Mouse (Mus musculus) lung, postnatal 4 days (tissue): ENCODE results near the gene Tmco5b.

Source experiments
- DNase-seq, 2 experiments: peaks; one replicate each; pipeline ENCODE4 v3.0.0; 2021

Tmco5b gene

GRCm38 (mm10) chr2:113285432-113285831 lies at the start of gene Tmco5b:
Tmco5b (plus strand) TSS chr2:113285732.
- no peak for DNase-seq

GRCm38 (mm10) chr2:113236993-113237392 lies 48.5 kb upstream of the Tmco5b start:
- no peak for DNase-seq

GRCm38 (mm10) chr2:113238871-113239270 lies 46.7 kb upstream of the Tmco5b start:
- no peak for DNase-seq

- peak in 1 of 2 experiments; percentile 17 for DNase-seq
Observed at GRCm38 (mm10) chr2:113302349-113303239, 17.1 kb downstream of the Tmco5b start.

GRCm38 (mm10) chr2:113303240-113303538 lies 17.7 kb downstream of the Tmco5b start:
- DNase-seq = no peak

GRCm38 (mm10) chr2:113305339-113305738 lies 19.8 kb downstream of the Tmco5b start:
- DNase-seq = peak; percentile 25 to 64

GRCm38 (mm10) chr2:113311211-113311610 lies 25.7 kb downstream of the Tmco5b start:
- DNase-seq = no peak

- no peak for DNase-seq
Observed at GRCm38 (mm10) chr2:113323016-113323415, 37.5 kb downstream of the Tmco5b start.

- no peak for DNase-seq
Observed at GRCm38 (mm10) chr2:113333799-113334541, 48.4 kb downstream of the Tmco5b start.

GRCm38 (mm10) chr2:113335561-113336294 lies 50.2 kb downstream of the Tmco5b start:
- DNase-seq = no peak

GRCm38 (mm10) chr2:113344536-113344935 lies 59.0 kb downstream of the Tmco5b start:
- no peak for DNase-seq
